Mouse (Mus musculus) heart, postnatal 36 days (tissue): ENCODE data around the gene Cpsf2. TPM values are rescaled to one million over a fixed set of nuclear protein-coding genes. Genes with fewer than 3 reads are reported as not detected.

Experiments
- DNase-seq, 2 experiments: peaks; one replicate each; pipeline ENCODE4 v3.0.0; 2021 to 2022
- intact Hi-C: fragments of 180-260 bp; cut with DNase I; formaldehyde crosslinking; loops from one replicate; pipeline ENCODE4 v1.15.1; 2025
- total RNA-seq, 2 experiments: library from RNA; stranded (reverse); gene quantifications; 2 replicates each; pipeline ENCODE4 v1.2.3; 2021

The Cpsf2 gene
- total RNA-seq, 2 experiments from 2014 or later: 11.7 to 12.5 TPM

DNA sequence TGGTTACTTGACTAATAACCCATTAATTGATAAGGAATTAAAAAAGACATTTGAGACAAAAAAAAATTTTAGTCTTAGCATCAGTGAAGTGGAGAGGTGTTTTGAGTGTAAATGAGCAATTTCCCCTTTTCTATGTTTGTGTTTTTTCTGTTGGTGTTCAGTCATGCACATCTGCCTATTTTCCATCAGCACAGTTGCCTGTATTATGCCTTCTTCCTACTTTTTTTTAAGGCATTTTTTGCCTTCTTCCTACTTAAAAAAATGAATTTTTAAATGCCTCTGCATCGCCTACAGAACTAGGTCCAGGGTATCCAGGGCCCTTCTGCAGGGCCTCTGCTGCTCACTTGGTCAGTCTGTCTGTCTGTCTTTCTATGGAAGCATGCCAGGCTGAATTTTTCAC lies 2.8 kb downstream of the Cpsf2 start:
- intact Hi-C loops: loop anchor here (5.0 kb wide), 1 partner anchor 489 kb away; the partner anchor contains the start of gene Golga5
- DNase-seq: no peak

DNA sequence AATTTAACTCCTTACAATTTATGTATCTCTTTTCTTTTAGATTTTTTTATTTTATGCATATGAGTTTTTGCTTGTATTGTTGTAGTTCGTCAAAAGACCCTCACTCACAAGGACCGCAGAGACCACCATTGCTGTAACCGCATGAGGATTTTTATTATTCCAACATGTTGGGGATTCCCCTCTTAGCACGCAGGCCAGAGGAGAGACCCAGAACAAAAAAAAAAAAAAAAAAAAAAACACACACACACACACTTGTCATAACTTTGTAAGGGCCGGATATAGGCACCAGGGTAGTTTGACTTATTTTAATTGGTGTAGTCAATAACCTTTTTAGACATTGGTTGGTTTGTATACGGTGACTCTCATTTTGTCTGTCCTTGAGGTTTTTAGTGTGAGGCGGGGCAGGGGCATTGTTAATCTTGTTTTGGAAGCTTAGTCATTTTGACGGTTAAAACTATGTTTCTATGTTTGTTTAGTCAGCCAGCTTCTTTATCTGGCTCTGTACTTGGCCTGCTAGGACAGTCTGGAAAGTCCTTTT lies 3.5 kb downstream of the Cpsf2 start:
- no peak for DNase-seq
- intact Hi-C loops: loop anchor here (5.0 kb wide), 1 partner anchor 488 kb away; the partner anchor contains the start of gene Golga5

DNA sequence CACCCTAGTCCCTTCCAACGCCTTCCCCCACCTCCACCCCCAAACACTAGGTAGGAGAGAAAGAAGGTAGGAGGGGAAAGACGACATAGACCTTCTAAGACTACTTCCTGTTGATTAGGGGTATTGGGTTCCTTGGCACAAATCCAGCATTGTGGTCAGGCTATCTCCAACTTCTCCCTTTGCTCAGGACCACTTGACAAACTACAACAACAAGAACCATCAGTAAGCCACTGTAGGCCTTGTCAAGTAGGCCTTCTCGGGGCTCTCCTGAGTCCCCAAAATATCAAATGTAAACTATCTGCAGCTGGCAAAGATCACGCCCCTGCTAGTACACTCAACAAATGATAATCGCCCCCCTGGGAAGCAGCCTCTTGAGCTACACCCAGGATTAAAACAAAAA lies 4.5 kb downstream of the Cpsf2 start:
- intact Hi-C loops: no loop called here

DNA sequence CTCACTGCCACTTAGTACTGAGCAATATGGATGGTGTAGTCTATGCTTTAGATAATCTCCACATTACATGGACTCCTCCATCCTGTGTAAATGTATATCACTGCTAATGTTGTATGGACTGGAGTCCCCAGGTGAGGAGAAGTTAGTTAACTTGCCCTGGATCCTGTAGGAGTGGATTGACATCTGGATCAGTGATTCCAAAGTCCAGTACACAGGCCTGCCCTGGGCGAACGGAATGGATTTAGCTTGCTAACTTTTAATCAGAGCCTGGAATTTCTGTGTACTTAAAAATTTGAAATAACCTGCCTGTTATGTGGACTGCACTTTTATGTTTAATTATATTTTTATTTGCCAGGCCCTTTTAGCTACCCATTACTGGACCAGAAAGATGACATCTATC lies 5.8 kb downstream of the Cpsf2 start:
- intact Hi-C loops: no loop called here

More for the DNA sequence above, 4.5 kb downstream of the Cpsf2 start:
- no peak for DNase-seq

DNA sequence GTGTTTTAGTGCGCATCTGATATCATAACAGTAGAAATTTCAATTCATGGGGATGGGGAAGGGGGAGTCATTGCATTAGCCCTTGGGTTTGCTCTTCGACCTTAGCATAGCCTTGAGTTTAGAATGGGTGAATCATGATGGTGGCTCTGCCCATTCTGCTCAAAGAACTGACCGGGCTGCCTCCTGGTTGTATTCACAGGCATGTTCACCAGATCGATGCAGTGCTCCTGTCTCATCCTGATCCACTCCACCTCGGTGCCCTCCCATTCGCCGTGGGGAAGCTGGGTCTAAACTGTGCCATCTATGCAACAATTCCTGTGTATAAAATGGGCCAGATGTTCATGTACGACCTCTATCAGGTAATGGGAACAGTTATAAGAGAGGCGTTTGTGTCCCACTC lies 7.2 kb downstream of the Cpsf2 start:
- intact Hi-C loops: no loop called here
- no peak for DNase-seq

More for the DNA sequence above, 5.8 kb downstream of the Cpsf2 start:
- no peak for DNase-seq

DNA sequence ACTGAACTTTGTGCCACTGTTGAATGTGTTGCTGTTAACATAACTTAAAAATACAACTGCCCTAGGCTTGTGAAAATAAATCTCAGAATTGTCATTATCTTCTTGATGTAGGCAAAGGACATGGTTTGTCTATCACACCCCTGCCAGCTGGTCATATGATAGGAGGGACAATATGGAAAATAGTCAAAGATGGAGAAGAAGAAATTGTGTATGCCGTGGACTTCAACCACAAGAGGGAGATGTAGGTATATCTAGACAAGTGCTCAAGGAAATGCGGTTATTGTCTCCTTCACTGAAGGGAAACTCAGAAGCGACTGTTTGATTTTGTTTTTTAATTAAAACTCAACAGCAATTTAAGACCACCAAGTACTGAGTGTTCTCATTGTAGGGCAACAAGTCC lies 9.3 kb downstream of the Cpsf2 start:
- no peak for DNase-seq
- intact Hi-C loops: loop anchor here (2.0 to 5.0 kb wide), 3 partner anchors 196 to 477 kb away; no protein-coding TSS in a partner anchor

DNA sequence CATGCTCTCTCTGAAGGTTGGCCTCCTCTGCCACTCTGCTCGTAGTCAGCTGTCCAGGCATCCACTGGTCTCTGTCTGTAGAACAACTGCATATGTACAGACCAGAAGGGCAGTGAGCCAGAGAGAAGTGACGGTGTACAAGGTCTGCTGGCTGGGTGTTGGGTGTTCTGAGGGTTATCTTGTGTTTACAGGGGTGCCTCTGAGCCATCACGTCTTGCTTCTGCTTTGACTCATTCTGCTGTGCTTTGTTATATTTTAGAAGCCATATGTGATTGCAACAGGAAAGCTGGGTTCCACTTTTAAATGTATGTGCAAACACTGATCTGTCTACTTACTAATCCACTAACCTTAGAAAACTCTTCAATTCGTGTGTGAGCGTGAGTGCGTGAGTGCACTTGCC lies 11.9 kb downstream of the Cpsf2 start:
- DNase-seq: no peak
- intact Hi-C loops: loop anchor here (5.0 kb wide), 2 partner anchors 400 to 475 kb away; no protein-coding TSS in a partner anchor

DNA sequence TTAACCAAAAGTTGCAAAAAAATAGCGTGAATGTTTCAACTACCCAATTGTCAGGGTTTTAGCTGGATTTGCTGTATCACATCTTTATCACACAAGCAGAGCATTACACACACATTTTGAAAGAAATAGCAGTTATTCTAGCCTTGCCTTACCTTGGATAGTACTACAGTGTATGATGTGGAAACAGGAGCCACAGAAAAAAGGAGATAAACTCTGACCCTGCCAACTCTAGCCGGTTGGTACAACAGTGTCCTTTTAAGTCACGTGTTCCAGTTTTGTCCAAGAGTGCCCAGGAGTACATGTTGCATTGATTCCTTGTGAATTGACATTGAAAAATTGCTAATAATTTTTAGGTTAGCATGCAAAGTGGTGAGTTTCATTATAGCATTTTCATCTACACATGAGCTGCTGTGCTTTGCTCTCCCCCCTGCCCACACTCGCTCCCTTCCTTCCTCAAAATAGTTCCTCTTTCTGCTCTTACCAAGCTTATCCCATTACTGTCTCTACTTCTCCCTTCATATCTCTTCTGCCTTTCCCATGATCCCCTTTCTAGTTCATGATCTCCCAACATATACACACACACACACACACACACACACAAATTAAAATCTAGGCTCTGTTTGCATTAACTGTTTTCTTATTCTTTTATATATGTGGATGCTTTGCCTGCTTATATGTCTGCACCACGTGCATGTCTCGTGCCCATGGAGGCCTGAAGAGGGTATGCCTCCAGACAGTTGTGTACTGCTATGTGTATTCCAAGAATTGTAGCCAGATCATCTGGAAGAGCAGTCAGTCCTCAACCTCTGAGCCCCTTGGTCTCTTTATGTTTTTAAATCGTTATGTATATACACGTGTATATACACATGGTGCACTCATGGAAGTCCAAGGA lies 19.0 kb downstream of the Cpsf2 start:
- no peak for DNase-seq

DNA sequence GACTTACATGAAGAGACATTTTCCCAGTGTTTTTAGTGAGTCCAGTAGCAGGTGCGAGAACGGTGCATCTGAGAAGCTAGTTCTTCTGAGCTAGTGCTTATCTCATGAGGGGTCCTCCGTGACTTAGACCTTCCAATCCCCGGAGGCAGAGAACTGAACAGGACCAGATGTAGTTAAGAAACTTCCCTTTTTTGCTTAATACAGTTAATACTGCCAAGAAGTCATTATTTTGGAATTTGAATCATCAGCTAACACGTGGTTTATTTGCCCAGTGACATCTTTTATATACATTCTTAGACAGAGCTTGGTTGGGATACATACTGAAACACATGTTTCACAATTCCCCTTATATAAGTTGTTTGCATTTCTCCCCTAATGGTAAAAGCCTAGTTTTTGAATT lies 23.1 kb downstream of the Cpsf2 start:
- DNase-seq: no peak
- intact Hi-C loops: no loop called here

More for the DNA sequence above, 19.0 kb downstream of the Cpsf2 start:
- intact Hi-C loops: no loop called here

DNA sequence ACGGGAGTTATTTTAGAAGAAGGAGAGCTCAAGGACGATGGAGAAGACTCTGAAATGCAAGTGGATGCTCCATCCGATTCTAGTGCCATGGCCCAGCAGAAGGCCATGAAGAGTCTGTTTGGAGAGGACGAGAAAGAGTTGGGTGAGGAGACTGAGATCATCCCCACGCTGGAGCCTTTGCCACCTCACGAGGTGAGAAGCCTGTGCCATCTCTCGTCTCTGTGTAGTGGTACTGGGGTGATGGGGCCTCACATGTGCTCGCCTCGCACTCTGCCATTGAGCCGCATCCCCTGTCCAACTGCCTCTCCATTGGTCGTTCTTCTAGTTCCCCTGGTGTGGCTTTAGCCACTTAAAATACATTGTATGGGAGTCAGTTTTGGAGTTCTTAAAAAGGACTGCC lies 25.0 kb downstream of the Cpsf2 start:
- intact Hi-C loops: loop anchor here (5.0 kb wide), 1 partner anchor 387 kb away; no protein-coding TSS in a partner anchor
- DNase-seq: no peak

DNA sequence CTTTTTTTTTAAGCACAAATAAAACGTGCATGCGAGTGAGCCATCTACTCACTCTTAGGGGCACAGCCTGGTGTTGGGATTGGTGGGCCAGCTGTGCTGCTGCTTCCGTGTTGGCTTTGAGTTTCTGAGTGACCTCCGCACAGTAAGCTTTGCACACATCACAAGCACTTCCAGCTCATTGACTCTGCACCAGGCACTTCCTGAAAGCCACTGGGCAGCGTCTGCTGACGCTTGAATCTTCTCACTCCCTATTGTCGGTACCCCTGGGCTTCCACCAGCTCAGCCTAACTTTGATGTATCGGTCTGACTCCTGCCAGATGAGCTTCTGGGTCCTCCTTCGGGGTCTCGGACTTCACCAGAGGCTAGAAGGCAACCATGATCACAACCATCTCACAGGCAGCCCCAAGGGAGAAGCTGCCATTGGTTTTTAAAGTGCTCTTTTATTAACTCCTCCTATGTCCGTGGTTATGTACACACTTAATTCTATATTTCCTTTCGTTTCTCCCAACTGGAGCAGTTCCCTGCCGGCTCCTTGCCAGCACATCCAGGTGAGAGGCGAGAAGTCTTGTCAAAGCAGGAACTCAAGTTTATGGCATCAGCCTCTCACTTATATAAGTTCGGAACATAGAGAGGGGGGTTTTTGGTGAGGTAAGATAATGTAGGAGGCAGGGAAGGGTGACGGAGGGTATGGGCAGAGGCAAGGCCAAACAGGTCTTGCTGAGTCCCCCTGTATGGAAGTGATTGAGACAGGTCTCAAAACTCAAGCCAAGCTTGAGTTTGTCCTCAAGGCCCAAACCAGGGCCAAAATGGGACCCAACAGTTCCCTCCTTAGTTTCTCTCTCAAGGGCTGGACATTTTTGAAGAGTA lies 32.6 kb downstream of the Cpsf2 start:
- DNase-seq: no peak
- intact Hi-C loops: loop anchor here (5.0 kb wide), 1 partner anchor 174 kb away; no protein-coding TSS in a partner anchor

DNA sequence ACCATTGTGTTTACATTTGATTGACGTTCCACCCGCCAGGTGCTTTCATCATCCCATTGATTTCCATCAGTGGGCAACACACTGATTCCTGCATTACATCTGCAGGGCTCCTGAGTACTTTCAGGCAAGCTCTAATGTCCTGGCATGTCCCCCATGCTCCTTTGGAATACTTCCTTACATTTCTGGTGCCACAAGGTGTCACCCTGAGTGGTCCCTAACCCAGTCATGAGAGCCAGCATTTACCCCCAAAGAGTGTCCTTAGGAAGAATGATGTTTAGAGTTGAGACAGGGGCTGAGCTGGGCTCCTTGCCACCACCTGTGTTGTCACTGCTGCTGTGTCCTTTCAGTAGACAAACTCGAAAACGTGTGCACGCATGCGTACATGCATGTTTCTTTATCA lies 33.8 kb downstream of the Cpsf2 start:
- intact Hi-C loops: loop anchor here (5.0 kb wide), 1 partner anchor 173 kb away; no protein-coding TSS in a partner anchor
- no peak for DNase-seq

DNA sequence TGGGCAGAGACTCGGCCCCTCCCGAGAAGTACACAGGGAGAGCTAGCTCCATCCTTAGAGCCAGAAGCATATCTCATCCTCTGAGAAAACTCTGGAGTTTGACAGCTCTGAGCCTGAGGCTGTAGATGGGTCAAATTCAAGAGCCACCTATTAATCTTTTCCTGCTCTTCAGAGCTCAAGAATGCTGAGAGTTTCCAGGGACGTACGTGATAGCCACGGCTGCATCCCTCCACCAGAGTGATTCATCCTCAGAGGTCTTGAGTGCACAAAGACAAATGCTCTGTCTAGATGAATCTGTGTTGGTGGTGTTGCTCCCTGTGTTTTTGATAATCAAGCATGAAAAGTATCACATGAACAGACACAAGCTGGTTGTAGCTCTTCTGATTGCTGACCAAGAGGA lies 38.6 kb downstream of the Cpsf2 start:
- intact Hi-C loops: no loop called here
- no peak for DNase-seq

DNA sequence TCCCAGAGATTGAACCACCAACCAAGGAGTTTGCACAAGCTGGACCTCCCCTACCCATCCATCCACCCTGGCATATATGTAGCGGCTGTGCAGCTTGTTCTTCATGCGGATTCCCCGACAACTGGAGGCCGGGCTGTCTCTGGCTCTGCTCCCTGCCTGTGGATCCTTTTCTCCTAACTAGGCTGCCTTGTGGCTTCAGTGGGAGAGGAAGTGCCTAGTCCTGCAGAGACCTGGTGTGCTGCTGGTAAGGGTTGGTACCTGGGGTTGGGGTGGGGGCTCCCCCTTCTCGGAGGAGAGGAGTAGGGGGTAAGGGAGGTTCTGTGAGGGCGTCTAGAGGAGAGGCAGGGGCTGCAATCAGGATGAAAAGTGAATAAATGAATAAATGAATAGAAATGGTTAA lies 39.3 kb downstream of the Cpsf2 start:
- DNase-seq: no peak
- intact Hi-C loops: no loop called here

DNA sequence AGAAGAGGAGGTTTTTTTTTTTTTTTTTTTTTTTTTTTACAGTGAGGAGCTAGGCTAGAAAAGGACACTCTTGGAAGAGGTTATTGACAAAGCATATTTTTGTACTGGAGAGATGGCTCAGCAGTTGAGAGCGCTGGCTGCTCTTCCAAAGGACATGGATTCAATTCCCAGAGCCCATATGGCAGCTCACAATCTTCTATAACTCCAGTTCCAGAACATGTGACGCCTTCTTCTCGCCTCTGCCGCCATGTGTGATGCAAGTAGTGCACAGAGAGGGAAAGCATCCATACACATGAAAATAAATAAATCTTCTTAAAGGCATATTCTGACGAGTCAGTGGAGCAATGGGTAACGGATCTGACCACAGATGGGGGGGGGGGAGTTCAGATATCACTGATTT lies 46.1 kb downstream of the Cpsf2 start:
- no peak for DNase-seq
- intact Hi-C loops: no loop called here

DNA sequence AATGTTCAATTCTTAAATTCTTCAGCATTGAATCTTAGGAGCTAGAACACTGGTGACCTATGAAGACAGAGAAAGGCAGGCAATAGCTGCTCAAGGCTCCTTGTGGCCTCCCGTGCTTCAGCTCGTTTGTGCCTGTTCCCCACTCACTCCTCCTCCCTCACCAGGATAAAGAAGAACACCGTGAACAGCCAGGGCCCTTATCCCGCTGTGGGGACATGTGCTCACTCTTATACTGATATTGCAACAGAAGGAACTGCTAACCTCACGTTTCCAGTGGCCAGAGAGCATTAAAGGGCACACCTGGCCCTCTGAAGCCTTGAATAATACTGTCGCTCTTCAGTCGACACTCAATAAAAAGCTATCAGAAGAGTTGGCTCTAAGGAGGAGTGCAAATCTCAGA lies 53.4 kb downstream of the Cpsf2 start:
- intact Hi-C loops: no loop called here
- DNase-seq: no peak

DNA sequence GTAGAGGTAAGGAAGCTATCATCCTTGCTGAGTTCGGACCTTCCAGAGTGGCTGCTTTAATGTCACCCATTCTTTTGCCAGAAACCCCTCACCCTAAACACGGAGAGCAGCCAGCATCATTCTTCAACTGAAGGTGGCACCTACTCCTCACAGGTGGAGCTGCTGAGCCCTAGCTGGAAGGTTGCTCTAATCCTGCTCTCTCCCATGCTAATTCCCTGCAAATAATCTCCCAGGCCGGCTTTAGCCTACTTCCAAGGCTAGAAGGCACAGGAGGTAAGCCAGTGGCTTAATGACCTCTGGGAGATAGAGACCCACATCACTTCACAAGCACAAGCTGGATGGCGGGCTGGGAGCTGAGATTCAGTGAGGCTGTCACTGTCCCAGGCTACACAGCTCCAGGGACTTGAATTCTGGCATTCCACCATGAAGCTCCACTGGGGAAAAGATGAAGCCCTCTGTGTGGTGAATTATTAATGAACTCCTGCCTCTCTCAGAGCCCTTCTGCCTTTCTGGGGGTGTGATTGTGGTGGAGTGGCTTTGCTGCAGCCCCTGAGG lies 54.2 kb downstream of the Cpsf2 start:
- no peak for DNase-seq
- intact Hi-C loops: no loop called here

DNA sequence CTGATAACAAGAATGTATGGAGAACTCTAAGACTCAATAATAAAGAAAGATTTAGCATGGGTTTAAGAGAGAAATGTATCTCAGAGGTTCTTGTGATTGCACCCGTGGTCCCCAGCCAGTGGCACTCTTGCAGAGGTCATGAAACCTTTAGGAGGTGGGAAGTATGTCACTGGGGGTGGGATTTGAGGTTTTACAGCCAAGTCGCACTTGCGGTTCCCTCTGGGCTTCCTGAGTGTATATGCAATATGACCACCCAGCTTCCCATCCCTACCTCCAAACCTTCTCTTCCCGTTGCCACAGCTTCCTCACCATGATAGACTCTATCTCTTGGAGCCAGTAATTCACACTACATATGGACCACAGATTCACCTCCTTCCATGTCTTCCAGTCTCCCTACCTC lies 59.1 kb downstream of the Cpsf2 start:
- DNase-seq: no peak
- intact Hi-C loops: no loop called here

DNA sequence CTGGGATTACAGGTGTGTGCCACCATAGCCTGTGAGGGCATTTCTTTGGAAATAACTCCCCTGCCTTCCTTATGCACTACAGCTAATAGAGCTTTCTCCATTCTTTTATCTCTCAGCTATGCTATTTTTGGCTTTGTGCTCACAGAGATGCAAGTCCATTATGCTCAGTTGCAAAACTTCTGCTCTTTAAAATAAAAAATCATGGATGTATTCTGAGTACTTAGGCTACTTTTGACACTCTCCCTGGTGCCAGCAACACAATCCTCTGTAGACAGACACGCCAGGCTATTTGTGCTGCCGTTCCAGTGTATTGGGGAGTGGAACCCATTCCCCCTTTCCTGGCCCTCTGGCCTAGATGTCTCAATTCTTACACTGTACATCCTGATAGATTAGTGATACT lies 64.1 kb downstream of the Cpsf2 start:
- no peak for DNase-seq
- intact Hi-C loops: no loop called here

DNA sequence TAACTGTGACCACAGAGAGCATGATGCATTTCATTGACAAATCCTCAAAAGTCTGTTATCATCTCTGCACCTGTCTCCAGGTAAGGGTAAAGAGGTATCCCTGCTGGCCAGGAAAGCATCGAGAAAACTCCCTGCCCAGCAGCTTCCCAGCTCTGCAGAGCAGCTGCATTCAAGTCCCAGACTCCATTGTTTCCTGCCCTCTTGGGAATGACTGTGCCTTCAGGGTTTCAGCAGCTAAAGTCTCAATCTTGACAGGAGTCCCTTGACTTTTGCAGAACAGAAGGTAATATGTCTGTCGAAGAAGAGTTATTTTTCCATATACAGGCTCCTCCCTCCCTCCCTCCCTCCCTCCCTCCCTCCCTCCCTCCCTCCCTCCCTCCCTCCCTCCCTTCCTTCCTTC lies 65.9 kb downstream of the Cpsf2 start:
- intact Hi-C loops: no loop called here
- DNase-seq: no peak

DNA sequence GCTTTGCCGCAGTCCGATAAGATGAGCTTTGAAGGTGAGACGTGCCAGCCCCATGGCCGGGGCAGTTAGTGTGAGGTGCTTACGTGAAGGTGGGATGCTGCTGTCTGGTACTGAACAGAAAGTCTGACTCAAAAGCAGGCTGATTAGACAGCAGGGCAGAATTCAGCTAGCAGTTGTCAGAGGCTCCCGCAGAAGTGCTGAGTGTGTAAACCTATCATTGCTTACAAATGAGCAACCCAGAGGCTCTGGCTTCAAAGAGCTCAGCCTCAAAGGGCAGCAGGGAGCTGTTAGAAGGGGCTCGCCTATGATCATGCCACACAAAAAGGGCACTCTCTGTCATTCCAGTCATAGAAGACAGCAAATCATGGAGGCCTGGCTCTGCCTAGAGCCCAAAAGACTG lies 66.5 kb downstream of the Cpsf2 start:
- no peak for DNase-seq
- intact Hi-C loops: no loop called here
